Mouse (Mus musculus) NIH3T3 (cell line): ENCODE data around the gene Soat2.
"Not testable (repeated sequence)": the region's sequence is repeated elsewhere in the genome, so short reads cannot be mapped to it uniquely, and the experiment has no call there.

Source experiments
- DNase-seq: peaks from one replicate; pipeline ENCODE4 v3.0.0-alpha.2; 2012; ENCODE audit warnings: low read depth

Soat2 gene

GRCm38 (mm10) chr15:102146882-102147281 is 3.4 kb upstream of the Soat2 start:
- peak; percentile 83 for DNase-seq

- no peak for DNase-seq
Observed at GRCm38 (mm10) chr15:102147674-102148402, 2.5 kb upstream of the Soat2 start.

- no peak for DNase-seq
Observed at GRCm38 (mm10) chr15:102149561-102149960, 765 bp upstream of the Soat2 start.

GRCm38 (mm10) chr15:102152646-102153045 is 2.3 kb downstream of the Soat2 start:
- no peak for DNase-seq

- DNase-seq = not testable (repeated sequence)
Observed at GRCm38 (mm10) chr15:102155006-102155405, 4.7 kb downstream of the Soat2 start.

GRCm38 (mm10) chr15:102156836-102157235 is 6.5 kb downstream of the Soat2 start:
- DNase-seq = no peak

- DNase-seq = no peak
Observed at GRCm38 (mm10) chr15:102160415-102161060, 10.2 kb downstream of the Soat2 start.

GRCm38 (mm10) chr15:102163900-102164693 is 13.8 kb downstream of the Soat2 start:
- no peak for DNase-seq

- no peak for DNase-seq
Observed at GRCm38 (mm10) chr15:102165468-102166100, 15.3 kb downstream of the Soat2 start.

- DNase-seq = peak; percentile 95
Observed at GRCm38 (mm10) chr15:102167620-102168021, 17.3 kb downstream of the Soat2 start.

GRCm38 (mm10) chr15:102169064-102169463 is 18.7 kb downstream of the Soat2 start:
- no peak for DNase-seq

- DNase-seq = no peak
Observed at GRCm38 (mm10) chr15:102173581-102173980, 23.3 kb downstream of the Soat2 start.

GRCm38 (mm10) chr15:102175736-102176319 is 25.5 kb downstream of the Soat2 start:
- DNase-seq = no peak

- no peak for DNase-seq
Observed at GRCm38 (mm10) chr15:102176571-102177316, 26.4 kb downstream of the Soat2 start.

GRCm38 (mm10) chr15:102177417-102177816 is 27.1 kb downstream of the Soat2 start:
- no peak for DNase-seq

GRCm38 (mm10) chr15:102178279-102178678 is 28.0 kb downstream of the Soat2 start:
- peak; percentile 84 for DNase-seq

GRCm38 (mm10) chr15:102179106-102179505 is 28.8 kb downstream of the Soat2 start:
- DNase-seq = no peak

- no peak for DNase-seq
Observed at GRCm38 (mm10) chr15:102179924-102180323, 29.6 kb downstream of the Soat2 start.

- no peak for DNase-seq
Observed at GRCm38 (mm10) chr15:102183076-102183475, 32.8 kb downstream of the Soat2 start.

- no peak for DNase-seq
Observed at GRCm38 (mm10) chr15:102186239-102186638, 35.9 kb downstream of the Soat2 start.

- DNase-seq = no peak
Observed at GRCm38 (mm10) chr15:102188096-102188495, 37.8 kb downstream of the Soat2 start.
